Mouse (Mus musculus) intestine, embryonic 16.5 days (tissue): Measurements from ENCODE around the gene Mapk8ip1. TPM values are rescaled to one million over a fixed set of nuclear protein-coding genes. Genes with fewer than 3 reads are reported as not detected.

ENCODE experiments used
- ATAC-seq: fragments of 200-750 bp; cut with Nextera tagmentation; 2 replicates; pipeline ENCODE4 v1.8.0; 2017; ENCODE audit warnings: moderate TSS enrichment, moderate library complexity
- H3K27ac ChIP-seq: fragments of 300-500 bp; sonication (generic); 2 replicates; pipeline ENCODE4 v1.5.1; 2014; ENCODE audit warnings: mild to moderate bottlenecking, low read length
- H3K27me3 ChIP-seq: fragments of 300-500 bp; sonication (generic); replicated peaks from 2 replicates; pipeline ENCODE4 v1.6.1; 2014; ENCODE audit warnings: low read length, control low read depth, mixed read lengths; ENCODE audit not compliant: control insufficient read depth, insufficient read depth
- H3K36me3 ChIP-seq: fragments of 300-500 bp; sonication (generic); 2 replicates; pipeline ENCODE4 v1.6.1; 2014; ENCODE audit warnings: low read length, control low read depth; ENCODE audit not compliant: control insufficient read depth, insufficient read depth
- H3K4me1 ChIP-seq: fragments of 300-500 bp; sonication (generic); 2 replicates; pipeline ENCODE4 v1.6.1; 2014; ENCODE audit warnings: low read length, control low read depth, mixed read lengths; ENCODE audit not compliant: control insufficient read depth, insufficient read depth
- H3K4me2 ChIP-seq: fragments of 300-500 bp; sonication (generic); 2 replicates; pipeline ENCODE4 v1.6.1; 2014; ENCODE audit warnings: low read depth, low read length, control low read depth
- H3K4me3 ChIP-seq: fragments of 300-500 bp; sonication (generic); 2 replicates; pipeline ENCODE4 v1.5.1; 2014; ENCODE audit warnings: mild to moderate bottlenecking, low read length
- H3K9ac ChIP-seq: fragments of 300-500 bp; sonication (generic); 2 replicates; pipeline ENCODE4 v1.6.1; 2014; ENCODE audit warnings: low read depth, low read length
- H3K9me3 ChIP-seq: fragments of 300-500 bp; sonication (generic); 2 replicates; pipeline ENCODE4 v1.6.1; 2016; ENCODE audit warnings: low read length, control low read depth; ENCODE audit not compliant: control insufficient read depth
- WGBS: fragments of 180-500 bp; shearing (Covaris S2); extraction: QIAGEN DNeasy Blood & Tissue Kit; methylation state at CpG from one replicate; pipeline ENCODE4 v1.1.7; 2014; 5-methylcytosine and 5-hydroxymethylcytosine counted together
- polyA plus RNA-seq: library from polyadenylated mRNA; unstranded; fragments of >200 nt; fragmentation: Nextera tagmentation; extraction: Ambion mirVana; gene quantifications from 2 replicates; pipeline ENCODE4 v1.2.1, GENCODE M21; 2015

Gene Mapk8ip1
- polyA plus RNA-seq, 1 experiment from 2014 or later: 10.6 TPM

DNA sequence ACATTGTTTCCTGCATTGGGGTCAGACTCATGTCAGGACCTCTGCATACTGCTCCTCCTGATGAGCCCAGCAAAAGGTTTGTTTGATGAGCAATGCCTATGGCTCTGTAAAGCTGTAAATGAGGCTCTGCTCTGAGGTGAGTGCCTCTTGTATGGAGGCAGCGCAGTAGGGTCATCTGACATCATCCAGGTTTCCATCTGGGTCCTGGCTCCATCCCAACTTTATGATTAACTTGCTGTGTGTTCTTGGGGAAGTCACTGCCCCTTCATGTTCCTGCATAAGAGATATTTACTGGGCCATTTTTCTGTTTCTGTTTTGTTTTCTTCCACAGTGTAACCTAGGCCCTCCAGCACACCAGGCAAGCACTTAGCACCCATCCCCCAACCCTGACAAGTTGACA, 3.6 kb downstream of the Mapk8ip1 start:
- H3K4me2 ChIP-seq: no peak overlapping the region
- H3K27ac ChIP-seq: no peak overlapping the region
- no peaks in the 10 kb centered on the region for H3K9me3 ChIP-seq
- ATAC-seq: no peak
- 90% methylated on average over 1 of the region's 1 CpGs for WGBS
- no peaks in the 10 kb centered on the region for H3K36me3 ChIP-seq
- H3K4me1 ChIP-seq: peaks cover 9% of the 10 kb centered on the region
- H3K4me3 ChIP-seq: no peak overlapping the region
- peaks cover 6% of the 10 kb centered on the region; the same call in 1 of the 2 replicates for H3K27me3 ChIP-seq
- H3K9ac ChIP-seq: no peak overlapping the region

DNA sequence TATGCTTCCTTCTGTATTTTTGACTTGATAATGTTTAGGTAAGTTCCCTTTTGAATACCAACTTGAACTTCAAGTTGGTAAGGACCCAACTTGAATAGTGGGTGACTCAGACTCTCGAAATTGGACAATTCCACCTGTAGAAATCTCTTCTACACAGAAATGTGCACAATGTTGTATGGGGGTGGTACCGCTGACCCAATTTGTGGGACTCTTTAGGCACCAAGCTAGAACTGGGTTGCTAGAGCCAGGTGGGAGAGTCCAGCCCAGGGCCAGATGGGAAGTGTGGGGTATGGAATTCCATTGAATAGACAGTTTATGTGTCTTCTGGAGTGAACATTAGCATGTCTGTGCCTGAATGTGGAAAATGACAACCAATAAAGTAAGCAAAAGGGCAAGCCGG, 5.5 kb downstream of the Mapk8ip1 start:
- Histone ChIP-seq H3K27me3 (0 out of 2 replicates have a peak, but pooled peaks cover 1% of the 10 kb centered on the region), H3K27ac (no peak overlapping the region), H3K9ac (no peak overlapping the region), H3K4me3 (no peak overlapping the region), H3K9me3 (no peaks in the 10 kb centered on the region), H3K36me3 (no peaks in the 10 kb centered on the region), H3K4me2 (no peak overlapping the region), H3K4me1 (peaks cover 12% of the 10 kb centered on the region)
- WGBS: 79% methylated on average over 3 of the region's 3 CpGs
- ATAC-seq: no peak

DNA sequence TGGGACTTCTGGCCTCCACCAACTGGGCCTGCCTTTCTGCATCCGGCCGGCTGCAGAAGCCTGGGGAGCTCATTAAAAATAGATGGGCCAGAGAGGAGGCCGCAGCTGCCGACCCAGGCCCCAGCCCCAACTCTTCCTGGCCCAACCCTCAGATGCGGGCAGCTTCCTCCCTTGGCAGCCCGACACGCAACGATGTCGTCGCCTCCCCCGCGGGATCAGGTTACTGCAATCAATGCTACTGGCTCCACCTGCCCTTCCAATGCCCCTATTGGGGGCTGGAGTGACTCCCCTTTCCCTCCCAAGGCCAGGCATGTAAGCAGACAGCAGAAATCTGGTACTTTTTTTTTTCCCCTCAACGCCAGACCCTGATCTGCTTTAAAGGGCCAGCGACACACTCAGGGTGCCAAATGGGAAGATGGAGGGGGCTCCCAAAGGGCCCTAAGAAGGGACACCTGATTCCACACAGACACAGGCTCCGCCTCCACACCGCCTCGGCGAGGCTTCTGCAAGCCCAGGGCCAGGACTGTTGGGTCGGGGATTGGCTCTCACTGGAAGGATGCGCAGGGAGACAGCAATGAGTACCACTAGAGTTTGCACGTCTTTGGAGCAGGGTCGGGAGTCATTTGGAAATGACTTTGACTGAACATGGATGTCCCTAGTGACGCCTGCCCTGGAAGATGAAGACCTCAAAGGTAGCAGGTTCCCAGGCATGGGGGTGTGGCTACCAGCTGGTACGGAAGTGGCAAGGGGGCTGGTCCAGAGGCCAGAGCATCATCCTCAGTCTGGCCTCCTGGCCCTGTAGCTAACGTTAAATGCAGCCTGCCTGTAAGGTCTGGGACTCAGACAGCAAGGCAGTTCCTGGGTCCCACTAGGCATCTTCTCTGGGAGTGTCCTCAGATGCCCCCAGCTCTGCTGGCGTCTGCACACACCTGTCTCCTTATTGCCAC, 8.5 kb downstream of the Mapk8ip1 start:
- Histone ChIP-seq H3K9me3 (no peaks in the 10 kb centered on the region), H3K27ac (peak overlapping the region; percentile 55), H3K36me3 (no peaks in the 10 kb centered on the region), H3K4me1 (peaks cover 28% of the 10 kb centered on the region), H3K4me2 (peak overlapping the region; percentile 48), H3K27me3 (no peaks in the 10 kb centered on the region), H3K9ac (peak overlapping the region; percentile 63), H3K4me3 (peak overlapping the region; percentile 41)
- WGBS: 6% methylated on average over 26 of the region's 26 CpGs
- ATAC-seq: no peak

DNA sequence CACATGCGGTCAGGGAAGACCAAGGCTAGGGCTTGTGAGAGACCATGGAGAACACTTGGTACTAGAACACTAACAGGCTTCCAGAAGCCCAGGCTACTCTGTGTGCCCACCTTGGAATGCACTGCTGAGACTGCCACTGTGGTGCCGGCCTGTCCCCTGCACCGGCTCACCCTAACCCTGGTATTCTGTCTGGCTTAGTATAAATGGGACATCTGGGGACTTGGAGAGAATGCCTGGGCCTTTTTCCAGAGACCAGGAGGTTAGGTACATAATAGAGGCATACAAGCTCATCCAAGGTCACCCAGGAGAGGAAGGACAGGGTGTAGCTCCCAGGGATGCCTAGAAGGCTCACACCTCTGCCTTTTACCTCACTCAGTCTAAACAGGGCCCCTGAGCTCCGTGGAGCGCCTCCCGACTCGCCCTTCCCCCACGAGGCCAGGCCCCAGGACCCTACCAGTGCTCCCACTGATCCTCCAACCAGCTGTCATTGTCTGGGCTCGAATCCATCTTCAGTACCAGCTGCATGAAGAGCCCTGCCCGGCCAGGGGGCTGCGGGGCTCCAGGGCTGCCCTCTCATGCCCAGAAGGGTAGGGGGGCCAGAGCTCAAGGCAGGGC, 9.3 kb downstream of the Mapk8ip1 start:
- Histone ChIP-seq H3K27ac (peak overlapping the region; percentile 55), H3K4me1 (peaks cover 30% of the 10 kb centered on the region)

DNA sequence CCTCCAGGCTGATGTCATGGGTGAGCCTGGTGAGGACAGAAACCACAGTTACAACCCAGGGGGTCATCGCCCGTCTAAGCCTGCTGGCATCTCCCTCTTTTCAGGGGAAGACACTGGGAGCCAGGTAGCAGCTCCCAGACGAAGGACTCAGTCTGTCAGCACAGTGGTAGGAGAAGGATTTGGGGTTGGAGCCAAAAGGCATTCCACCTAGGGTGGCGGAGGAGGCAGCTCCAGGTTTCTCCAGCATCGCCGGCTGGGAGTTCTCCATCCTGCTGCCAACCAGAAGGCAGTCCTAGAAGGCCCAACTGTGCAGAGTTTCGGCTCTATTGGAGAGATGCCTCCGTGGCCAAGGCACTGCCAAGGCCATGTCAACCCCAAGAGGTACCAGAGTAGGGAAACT, 9.9 kb downstream of the Mapk8ip1 start:
- Histone ChIP-seq H3K36me3 (0 out of 2 replicates have a peak, but pooled peaks cover 2% of the 10 kb centered on the region), H3K9ac (no peak overlapping the region), H3K4me1 (peaks cover 30% of the 10 kb centered on the region), H3K27me3 (no peaks in the 10 kb centered on the region), H3K4me3 (no peak overlapping the region), H3K27ac (no peak overlapping the region), H3K9me3 (no peaks in the 10 kb centered on the region), H3K4me2 (peak overlapping the region; percentile 48; the same call in 1 of the 2 replicates)
- no peak for ATAC-seq
- 86% methylated on average over 8 of the region's 8 CpGs for WGBS

More for the DNA sequence above, 9.3 kb downstream of the Mapk8ip1 start:
- Histone ChIP-seq H3K36me3 (no peaks in the 10 kb centered on the region), H3K27me3 (no peaks in the 10 kb centered on the region), H3K4me2 (peak overlapping the region; percentile 48), H3K9me3 (no peaks in the 10 kb centered on the region), H3K4me3 (peak overlapping the region; percentile 41), H3K9ac (peak overlapping the region; percentile 63)
- ATAC-seq: no peak
- WGBS: 30% methylated on average over 11 of the region's 11 CpGs

DNA sequence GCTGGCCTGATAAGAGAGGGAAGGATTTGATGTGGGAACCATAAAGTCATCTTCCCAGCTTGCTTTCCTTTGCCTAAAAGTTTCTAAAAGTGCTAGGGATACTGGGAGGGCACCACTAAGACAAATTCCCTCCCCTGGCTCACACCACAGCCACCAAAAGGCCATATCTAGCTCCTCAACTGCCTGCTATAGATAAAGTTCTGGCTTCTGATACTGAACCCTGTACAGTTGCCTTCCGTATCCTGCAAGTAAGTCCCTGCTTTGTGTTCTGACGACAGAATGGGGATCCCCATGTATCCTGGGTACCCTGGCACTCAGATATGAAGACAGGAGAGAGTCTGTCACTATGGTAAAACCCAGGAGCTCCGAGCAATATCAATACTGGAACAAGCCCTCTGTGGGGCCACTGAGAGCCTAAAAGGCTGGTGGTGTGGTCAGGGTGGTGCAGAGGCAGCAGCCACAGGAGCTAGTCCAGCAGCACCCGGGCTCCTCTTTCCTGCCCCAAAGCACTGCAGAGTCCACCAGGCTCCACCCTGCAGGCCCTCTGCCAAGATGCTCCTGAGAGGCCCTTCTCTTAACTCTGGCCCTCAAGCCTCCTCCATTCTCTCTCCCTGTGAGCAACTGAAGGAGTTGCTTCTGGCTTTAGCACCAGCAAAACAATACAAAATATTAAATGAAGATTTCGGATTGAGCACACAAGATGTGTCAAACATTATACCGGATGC, 10.7 kb downstream of the Mapk8ip1 start:
- no peaks in the 10 kb centered on the region for H3K27me3 ChIP-seq
- peaks cover 30% of the 10 kb centered on the region for H3K4me1 ChIP-seq
- 72% methylated on average over 6 of the region's 6 CpGs for WGBS
- no peaks in the 10 kb centered on the region for H3K9me3 ChIP-seq
- no peak overlapping the region for H3K4me3 ChIP-seq
- no peak overlapping the region for H3K4me2 ChIP-seq
- no peak overlapping the region for H3K9ac ChIP-seq
- H3K36me3 ChIP-seq: 0 out of 2 replicates have a peak, but pooled peaks cover 3% of the 10 kb centered on the region
- no peak overlapping the region for H3K27ac ChIP-seq
- ATAC-seq: no peak

DNA sequence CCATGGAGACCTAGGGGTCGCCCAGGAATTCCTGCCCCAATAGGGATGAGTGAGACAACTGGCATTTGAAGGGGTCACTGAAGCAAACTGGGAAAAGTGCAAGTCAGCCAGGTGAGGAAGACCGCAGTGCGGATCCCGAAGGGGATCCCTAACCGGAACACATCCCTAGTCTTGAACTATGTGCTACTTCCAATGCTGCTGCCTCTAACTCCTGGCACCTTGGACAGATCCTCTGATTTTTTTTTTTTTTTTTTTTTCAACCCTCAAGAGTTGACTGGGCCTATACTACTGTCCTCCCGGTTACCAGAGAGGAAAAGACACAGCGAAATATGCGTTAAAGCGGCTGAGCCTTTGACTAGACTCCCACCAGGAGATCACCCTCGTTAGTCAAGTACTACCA, 11.4 kb downstream of the Mapk8ip1 start:
- peak; percentile 27 for ATAC-seq
- 0 out of 2 replicates have a peak, but pooled peaks cover 3% of the 10 kb centered on the region for H3K36me3 ChIP-seq
- no peaks in the 10 kb centered on the region for H3K27me3 ChIP-seq
- peak overlapping the region; percentile 64 for H3K4me2 ChIP-seq
- H3K27ac ChIP-seq: no peak overlapping the region
- peaks cover 30% of the 10 kb centered on the region for H3K4me1 ChIP-seq
- H3K9me3 ChIP-seq: no peaks in the 10 kb centered on the region
- no peak overlapping the region for H3K9ac ChIP-seq
- WGBS: 5% methylated on average over 10 of the region's 10 CpGs
- peak overlapping the region; percentile 60 for H3K4me3 ChIP-seq

DNA sequence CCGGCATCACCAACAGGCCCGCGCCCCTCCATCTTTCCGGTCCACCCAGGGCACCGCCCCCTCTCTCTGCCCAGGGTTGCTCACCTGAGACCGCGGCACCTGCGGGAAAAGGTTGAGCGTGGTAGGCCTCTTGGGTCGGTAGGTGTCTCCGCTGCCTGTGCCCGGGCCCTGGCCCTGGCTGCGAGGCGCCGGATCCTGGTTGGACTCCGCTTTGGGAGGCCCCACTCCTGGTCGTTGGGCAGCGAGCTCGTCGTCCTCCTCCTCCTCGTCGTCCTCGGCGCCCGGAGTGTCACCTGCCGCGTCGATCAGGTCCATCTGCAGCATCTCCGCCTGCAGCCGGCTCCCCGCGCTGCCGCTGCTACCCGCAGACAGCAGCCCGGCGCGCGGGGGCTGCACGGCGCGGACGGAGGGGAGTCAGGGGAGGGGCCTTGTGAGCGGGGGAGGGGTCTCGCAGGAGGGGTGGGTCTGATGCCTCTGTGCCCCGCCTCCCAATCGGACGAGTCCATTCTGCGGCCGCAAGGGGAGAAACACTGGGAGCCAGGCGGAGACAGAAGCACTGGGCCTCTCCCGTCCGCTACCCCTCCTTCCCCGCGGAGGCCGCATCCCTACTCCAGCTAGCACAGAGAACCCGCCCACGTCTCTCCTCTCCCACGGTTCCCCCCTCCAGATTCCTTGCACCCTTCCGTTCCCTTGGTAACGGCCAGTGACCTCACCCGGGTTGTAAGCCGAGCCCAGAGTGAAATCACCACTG, 12.0 kb downstream of the Mapk8ip1 start:
- H3K27ac ChIP-seq: peak overlapping the region; percentile 43; the same call in 1 of the 2 replicates
- H3K9ac ChIP-seq: peak overlapping the region; percentile 63
- peak overlapping the region; percentile 60 for H3K4me3 ChIP-seq
- 0 out of 2 replicates have a peak, but pooled peaks cover 3% of the 10 kb centered on the region for H3K36me3 ChIP-seq
- ATAC-seq: peak; percentile 88
- H3K9me3 ChIP-seq: no peaks in the 10 kb centered on the region
- H3K4me2 ChIP-seq: peak overlapping the region; percentile 64
- WGBS: under 1% methylated on average over 60 of the region's 62 CpGs
- peaks cover 30% of the 10 kb centered on the region for H3K4me1 ChIP-seq
- H3K27me3 ChIP-seq: no peaks in the 10 kb centered on the region
